Mouse (Mus musculus): ENCODE data around the gene Evpl. TPM values are rescaled to one million over a fixed set of nuclear protein-coding genes. Genes with fewer than 3 reads are reported as not detected.
A peak's percentile ranks its signal among the peaks of the same experiment; 100 is the strongest.

The Evpl gene
- total RNA-seq, 2 experiments from 2014 or later = 0.26 to 0.59 TPM

- no peak for DNase-seq (ENCODE audit: extremely low spot score in 1 of 2, low spot score in 1 of 2)
Measured at GRCm38 (mm10) chr11:116255982-116256675, 18.3 kb upstream of the Evpl start.

- no peak for DNase-seq (ENCODE audit: extremely low spot score in 1 of 2, low spot score in 1 of 2)
Measured at GRCm38 (mm10) chr11:116255090-116255981, 17.5 kb upstream of the Evpl start.

GRCm38 (mm10) chr11:116254627-116255026, 16.8 kb upstream of the Evpl start:
- DNase-seq (ENCODE audit: extremely low spot score in 1 of 2, low spot score in 1 of 2) = no peak

GRCm38 (mm10) chr11:116253076-116253600, 15.3 kb upstream of the Evpl start:
- no peak for DNase-seq (ENCODE audit: extremely low spot score in 1 of 2, low spot score in 1 of 2)

- DNase-seq (ENCODE audit: extremely low spot score in 1 of 2, low spot score in 1 of 2) = no peak
Measured at GRCm38 (mm10) chr11:116250898-116251297, 13.0 kb upstream of the Evpl start.

- no peak for DNase-seq (ENCODE audit: extremely low spot score in 1 of 2, low spot score in 1 of 2)
Measured at GRCm38 (mm10) chr11:116247502-116248222, 9.8 kb upstream of the Evpl start.

GRCm38 (mm10) chr11:116245616-116246015, 7.7 kb upstream of the Evpl start:
- DNase-seq (ENCODE audit: extremely low spot score in 1 of 2, low spot score in 1 of 2) = no peak

- DNase-seq (ENCODE audit: extremely low spot score in 1 of 2, low spot score in 1 of 2) = no peak
Measured at GRCm38 (mm10) chr11:116244580-116244979, 6.7 kb upstream of the Evpl start.

GRCm38 (mm10) chr11:116241744-116242235, 3.9 kb upstream of the Evpl start:
- no peak for DNase-seq (ENCODE audit: extremely low spot score in 1 of 2, low spot score in 1 of 2)

- no peak for DNase-seq (ENCODE audit: extremely low spot score in 1 of 2, low spot score in 1 of 2)
Measured at GRCm38 (mm10) chr11:116239797-116240196, 1.9 kb upstream of the Evpl start.

- no peak for DNase-seq (ENCODE audit: extremely low spot score in 1 of 2, low spot score in 1 of 2)
Measured at GRCm38 (mm10) chr11:116234901-116235300, 3.0 kb downstream of the Evpl start.

- DNase-seq (ENCODE audit: extremely low spot score in 1 of 2, low spot score in 1 of 2) = no peak
Measured at GRCm38 (mm10) chr11:116232427-116232826, 5.5 kb downstream of the Evpl start.

GRCm38 (mm10) chr11:116228699-116229098, 9.2 kb downstream of the Evpl start:
- no peak for DNase-seq (ENCODE audit: extremely low spot score in 1 of 2, low spot score in 1 of 2)

- DNase-seq (ENCODE audit: extremely low spot score in 1 of 2, low spot score in 1 of 2) = peak; percentile 68 to 93
Measured at GRCm38 (mm10) chr11:116226414-116226813, 11.5 kb downstream of the Evpl start.

- no peak for DNase-seq (ENCODE audit: extremely low spot score in 1 of 2, low spot score in 1 of 2)
Measured at GRCm38 (mm10) chr11:116222740-116223059, 15.2 kb downstream of the Evpl start.

GRCm38 (mm10) chr11:116221931-116222739, 15.7 kb downstream of the Evpl start:
- DNase-seq (ENCODE audit: extremely low spot score in 1 of 2, low spot score in 1 of 2) = no peak

- DNase-seq (ENCODE audit: extremely low spot score in 1 of 2, low spot score in 1 of 2) = peak in 1 of 2 experiments; percentile 60
Measured at GRCm38 (mm10) chr11:116219885-116220284, 18.0 kb downstream of the Evpl start.

- peak; percentile 57 to 74 for DNase-seq (ENCODE audit: extremely low spot score in 1 of 2, low spot score in 1 of 2)
Measured at GRCm38 (mm10) chr11:116218737-116219400, 19.0 kb downstream of the Evpl start.

GRCm38 (mm10) chr11:116218263-116218662, 19.6 kb downstream of the Evpl start:
- no peak for DNase-seq (ENCODE audit: extremely low spot score in 1 of 2, low spot score in 1 of 2)
